Mouse (Mus musculus): ENCODE data around the gene Neo1. TPM values are rescaled to one million over a fixed set of nuclear protein-coding genes. Genes with fewer than 3 reads are reported as not detected.

Neo1 gene
- total RNA-seq (2021), result 10 to 100 TPM; 77.4 to 80.4 TPM

- intact Hi-C loops (cut with DNase I), result loop anchor here (1.0 to 5.0 kb wide), 4 partner anchors 60 to 255 kb away; partner anchors contain the start of gene Adpgk
- DNase-seq (ENCODE audit: low spot score in 2 of 2), result peak; percentile 94 to 95
Measured at GRCm38 (mm10) chr9:59036159-59036731, at the start of gene Neo1. Neo1 (minus strand) TSS chr9:59036441.

- intact Hi-C loops (cut with DNase I), result no loop called here
- no peak for DNase-seq (ENCODE audit: low spot score in 2 of 2)
Measured at GRCm38 (mm10) chr9:59075632-59076031, 39.4 kb upstream of the Neo1 start.

GRCm38 (mm10) chr9:59073887-59074286 lies 37.6 kb upstream of the Neo1 start:
- DNase-seq (ENCODE audit: low spot score in 2 of 2), result no peak
- intact Hi-C loops (cut with DNase I), result no loop called here

GRCm38 (mm10) chr9:59072076-59072777 lies 36.0 kb upstream of the Neo1 start:
- intact Hi-C loops (cut with DNase I), result no loop called here
- DNase-seq (ENCODE audit: low spot score in 2 of 2), result peak in 1 of 2 experiments; percentile 21

- DNase-seq (ENCODE audit: low spot score in 2 of 2), result peak in 1 of 2 experiments; percentile 31
- intact Hi-C loops (cut with DNase I), result no loop called here
Measured at GRCm38 (mm10) chr9:59071220-59071977, 35.2 kb upstream of the Neo1 start.

- no peak for DNase-seq (ENCODE audit: low spot score in 2 of 2)
- intact Hi-C loops (cut with DNase I), result no loop called here
Measured at GRCm38 (mm10) chr9:59070216-59070615, 34.0 kb upstream of the Neo1 start.

- intact Hi-C loops (cut with DNase I), result no loop called here
- DNase-seq (ENCODE audit: low spot score in 2 of 2), result no peak
Measured at GRCm38 (mm10) chr9:59065616-59066301, 29.5 kb upstream of the Neo1 start.

- intact Hi-C loops (cut with DNase I), result no loop called here
- no peak for DNase-seq (ENCODE audit: low spot score in 2 of 2)
Measured at GRCm38 (mm10) chr9:59062409-59062808, 26.2 kb upstream of the Neo1 start.

- intact Hi-C loops (cut with DNase I), result no loop called here
- DNase-seq (ENCODE audit: low spot score in 2 of 2), result no peak
Measured at GRCm38 (mm10) chr9:59060026-59060605, 23.9 kb upstream of the Neo1 start.

GRCm38 (mm10) chr9:59059158-59059557 lies 22.9 kb upstream of the Neo1 start:
- DNase-seq (ENCODE audit: low spot score in 2 of 2), result no peak
- intact Hi-C loops (cut with DNase I), result loop anchor here (10.0 kb wide), 1 partner anchor 1076 kb away; no protein-coding TSS in a partner anchor

- no peak for DNase-seq (ENCODE audit: low spot score in 2 of 2)
- intact Hi-C loops (cut with DNase I), result loop anchor here (10.0 kb wide), 1 partner anchor 1077 kb away; no protein-coding TSS in a partner anchor
Measured at GRCm38 (mm10) chr9:59058060-59058459, 21.8 kb upstream of the Neo1 start.

GRCm38 (mm10) chr9:59056281-59056680 lies 20.0 kb upstream of the Neo1 start:
- no peak for DNase-seq (ENCODE audit: low spot score in 2 of 2)
- intact Hi-C loops (cut with DNase I), result loop anchor here (10.0 kb wide), 1 partner anchor 1079 kb away; no protein-coding TSS in a partner anchor

GRCm38 (mm10) chr9:59041805-59042204 lies 5.6 kb upstream of the Neo1 start:
- intact Hi-C loops (cut with DNase I), result no loop called here
- DNase-seq (ENCODE audit: low spot score in 2 of 2), result no peak

GRCm38 (mm10) chr9:59036732-59037341 lies 596 bp upstream of the Neo1 start:
- intact Hi-C loops (cut with DNase I), result loop anchor here (1.0 to 5.0 kb wide), 4 partner anchors 59 to 254 kb away; partner anchors contain the start of gene Adpgk
- DNase-seq (ENCODE audit: low spot score in 2 of 2), result peak in 1 of 2 experiments; percentile 57

- intact Hi-C loops (cut with DNase I), result loop anchor here (1.0 to 5.0 kb wide), 4 partner anchors 61 to 256 kb away; partner anchors contain the start of gene Adpgk
Measured at GRCm38 (mm10) chr9:59035342-59036158, 691 bp downstream of the Neo1 start.

GRCm38 (mm10) chr9:59034836-59035235 lies 1.4 kb downstream of the Neo1 start:
- no peak for DNase-seq (ENCODE audit: low spot score in 2 of 2)
- intact Hi-C loops (cut with DNase I), result loop anchor here (5.0 kb wide), 1 partner anchor 82 kb away; no protein-coding TSS in a partner anchor

More at GRCm38 (mm10) chr9:59035342-59036158, 691 bp downstream of the Neo1 start:
- peak; percentile 39 to 50 for DNase-seq (ENCODE audit: low spot score in 2 of 2)

- DNase-seq (ENCODE audit: low spot score in 2 of 2), result no peak
- intact Hi-C loops (cut with DNase I), result no loop called here
Measured at GRCm38 (mm10) chr9:59033492-59033891, 2.7 kb downstream of the Neo1 start.

Measured in left cerebral cortex, postnatal 25 days (tissue).